Comparison of ENCODE assay signal across 9 mouse cellular contexts in genomic region chr7:139020884-139021283, GRCm38 (mm10).
A peak's percentile ranks its signal among the peaks of the same experiment; 100 is the strongest.
DNase-seq lines count a peak whose midpoint lies in the region; ATAC-seq and TF ChIP-seq lines count a peak whose summit lies in the region.
"Had no signal": no experiment of that assay in that cellular context is flagged by ENCODE, and none has a peak within 500 bp of the region (broad histone marks: within the 10 kb centered on the region; RNA-seq: fewer than 3 reads in every experiment).

No protein-coding gene starts in this region.

- no peak overlapping the region for H3K4me3 ChIP-seq in hindbrain, embryonic 11.5 days (ENCODE audit: low read depth, low read length)
- no peak overlapping the region for H3K4me3 ChIP-seq in hindbrain, postnatal 0 days (ENCODE audit: low read length)
- no peak overlapping the region for H3K4me3 ChIP-seq in forebrain, embryonic 13.5 days
- H3K4me3 ChIP-seq in small intestine, adult 2 months (ENCODE audit: low read depth, low read length) = peak overlapping the region; percentile 3; the same call in 1 of the 2 replicates
- H3K4me3 ChIP-seq: myocyte had no signal

- ATAC-seq in hindbrain, embryonic 11.5 days (ENCODE audit: low FRiP score) = no peak
- no peak for ATAC-seq in hindbrain, postnatal 0 days
- ATAC-seq in forebrain, embryonic 13.5 days = no peak

- H3K9ac ChIP-seq in hindbrain, embryonic 11.5 days (ENCODE audit: low read depth, low read length) = no peak overlapping the region
- H3K9ac ChIP-seq in hindbrain, postnatal 0 days (replicated peaks; ENCODE audit: low read length) = no peak overlapping the region
- no peak overlapping the region for H3K9ac ChIP-seq in forebrain, embryonic 13.5 days

- no peaks in the 10 kb centered on the region for H3K36me3 ChIP-seq in hindbrain, embryonic 11.5 days (ENCODE audit: control insufficient read depth, insufficient read depth, low read length)
- no peaks in the 10 kb centered on the region; the same call in 1 of the 2 replicates for H3K36me3 ChIP-seq in hindbrain, postnatal 0 days (ENCODE audit: insufficient read depth, low read length)
- no peaks in the 10 kb centered on the region for H3K36me3 ChIP-seq in forebrain, embryonic 13.5 days (ENCODE audit: poor library complexity, severe bottlenecking)
- H3K36me3 ChIP-seq in small intestine, adult 2 months (ENCODE audit: control insufficient read depth, insufficient read depth, low read length) = no peaks in the 10 kb centered on the region

- no peaks in the 10 kb centered on the region for H3K4me1 ChIP-seq in hindbrain, embryonic 11.5 days (replicated peaks; ENCODE audit: control insufficient read depth, insufficient read depth, low read length)
- H3K4me1 ChIP-seq in hindbrain, postnatal 0 days (ENCODE audit: insufficient read depth, low read length) = no peaks in the 10 kb centered on the region
- no peaks in the 10 kb centered on the region for H3K4me1 ChIP-seq in forebrain, embryonic 13.5 days
- peaks cover 3% of the 10 kb centered on the region; the same call in 1 of the 2 replicates for H3K4me1 ChIP-seq in small intestine, adult 2 months (ENCODE audit: control insufficient read depth, insufficient read depth, insufficient read length, low read length)

- peak overlapping the region; percentile 25; the same call in 1 of the 2 replicates for H3K4me2 ChIP-seq in hindbrain, embryonic 11.5 days (replicated peaks; ENCODE audit: low read depth, low read length)
- H3K4me2 ChIP-seq in hindbrain, postnatal 0 days (ENCODE audit: low read depth, low read length) = no peak overlapping the region
- peak overlapping the region; percentile 41 for H3K4me2 ChIP-seq in forebrain, embryonic 13.5 days

- DNase-seq in hindbrain, embryonic 11.5 days (ENCODE audit: low spot score) = no peak
- no peak for DNase-seq in hindbrain, postnatal 0 days (ENCODE audit: low spot score)
- DNase-seq in kidney, postnatal 25 days = peak; percentile 36 to 54
- no peak for DNase-seq in spleen, adult 18-20 months
- DNase-seq in cerebellum, adult 18-20 months = no peak
- DNase-seq in gastrocnemius, postnatal 36 days = no peak

- no peak for TF ChIP-seq POLR2A in small intestine, adult 2 months (IDR thresholded peaks at IDR 0.05; ENCODE audit: low read depth, low read length)

- no peaks in the 10 kb centered on the region for H3K9me3 ChIP-seq in hindbrain, embryonic 11.5 days (ENCODE audit: control insufficient read depth, low read length)
- no peaks in the 10 kb centered on the region for H3K9me3 ChIP-seq in hindbrain, postnatal 0 days (ENCODE audit: low read length)
- H3K9me3 ChIP-seq in forebrain, embryonic 13.5 days (replicated peaks) = no peaks in the 10 kb centered on the region

- no peak for TF ChIP-seq CTCF in hindbrain, postnatal 0 days (IDR thresholded peaks at IDR 0.05; ENCODE audit: low read depth)
- no peak for TF ChIP-seq CTCF in small intestine, adult 2 months (IDR thresholded peaks at IDR 0.05; ENCODE audit: extremely low read depth, insufficient read length, insufficient replicate concordance, low read depth, low read length)

- H3K27ac ChIP-seq in hindbrain, embryonic 11.5 days (ENCODE audit: low read depth, low read length) = no peak overlapping the region
- H3K27ac ChIP-seq in hindbrain, postnatal 0 days = no peak overlapping the region
- no peak overlapping the region for H3K27ac ChIP-seq in forebrain, embryonic 13.5 days
- no peak overlapping the region for H3K27ac ChIP-seq in small intestine, adult 2 months (ENCODE audit: insufficient read depth, low read depth, low read length)

- intact Hi-C loops in gastrocnemius, postnatal 36 days (cut with DNase I) = no loop called here

- H3K27me3 ChIP-seq in hindbrain, embryonic 11.5 days (ENCODE audit: control insufficient read depth, insufficient read depth, low read length) = no peaks in the 10 kb centered on the region
- no peaks in the 10 kb centered on the region for H3K27me3 ChIP-seq in hindbrain, postnatal 0 days (ENCODE audit: insufficient read depth, low read length)
- H3K27me3 ChIP-seq in forebrain, embryonic 13.5 days = no peaks in the 10 kb centered on the region
- no peaks in the 10 kb centered on the region for H3K27me3 ChIP-seq in small intestine, adult 2 months (ENCODE audit: control insufficient read depth, insufficient read depth, low read length)

- WGBS in hindbrain, embryonic 11.5 days = 4% methylated on average over 14 of the region's 20 CpGs
- WGBS in hindbrain, postnatal 0 days = 8% methylated on average over 19 of the region's 20 CpGs
- WGBS in forebrain, embryonic 13.5 days = 6% methylated on average over 10 of the region's 20 CpGs
- 17% methylated on average over 20 of the region's 20 CpGs for WGBS in small intestine, adult 2 months

Comparison
In these comparisons a context has a peak if more than half of its experiments do, and no peak if none do; other contexts are left out.
1. DNase-seq: peak in kidney, postnatal 25 days (2 of 2); none in hindbrain, embryonic 11.5 days (single experiment), hindbrain, postnatal 0 days (single experiment), spleen, adult 18-20 months (0 of 2), cerebellum, adult 18-20 months (0 of 2) and gastrocnemius, postnatal 36 days (0 of 2).